Mouse (Mus musculus): ENCODE data around the gene Elavl4. TPM values are rescaled to one million over a fixed set of nuclear protein-coding genes. Genes with fewer than 3 reads are reported as not detected.
A peak's percentile ranks its signal among the peaks of the same experiment; 100 is the strongest.

The Elavl4 gene
- polyA plus RNA-seq, 1 experiment from 2014 or later = 378 TPM

DNA sequence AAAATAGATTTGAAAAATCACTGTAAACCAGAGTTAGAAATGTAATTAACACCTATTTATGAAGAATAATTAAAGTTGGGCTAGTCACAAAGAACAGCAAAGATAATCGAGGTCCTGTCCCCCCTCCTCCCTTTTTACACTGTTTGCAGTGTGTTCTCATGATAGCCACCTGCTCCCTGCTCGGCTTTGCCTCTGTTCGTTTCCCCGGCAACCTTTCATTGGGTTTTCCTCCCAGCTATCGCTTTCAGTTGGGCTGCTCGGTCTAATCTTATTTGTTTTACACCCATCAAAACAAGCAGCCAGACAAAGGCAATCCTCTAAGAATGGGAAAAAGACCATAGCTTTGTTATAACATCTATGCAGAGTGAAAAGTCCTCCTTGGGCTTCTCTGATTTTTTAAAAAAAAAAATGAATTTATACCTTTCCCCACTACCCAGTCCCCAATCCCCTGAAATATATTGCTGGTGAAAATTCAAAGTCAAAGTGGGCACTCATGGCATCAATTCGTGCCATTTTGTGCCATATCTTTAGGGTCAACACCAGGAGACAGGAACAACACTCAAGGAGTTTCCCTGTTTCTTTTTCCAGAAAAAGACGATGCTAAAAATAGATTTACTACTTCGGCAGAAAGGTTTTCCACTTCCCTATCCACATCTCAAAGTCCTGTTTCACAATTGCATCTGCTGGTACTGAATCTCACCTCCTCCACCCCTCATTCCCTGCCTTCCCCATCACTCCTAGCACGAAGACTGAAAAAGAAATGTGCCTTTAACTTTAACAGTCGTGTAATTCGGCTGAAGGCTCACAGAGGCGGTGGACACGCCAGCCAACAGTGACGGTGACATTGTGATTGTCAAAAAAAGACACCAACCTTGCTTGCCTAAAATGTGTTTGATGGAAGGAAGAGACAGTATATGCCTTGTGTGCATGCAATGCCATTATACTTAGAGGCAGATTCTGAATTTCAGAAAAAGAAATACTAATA lies 66.1 kb downstream of the Elavl4 start:
- H3K9me3 ChIP-seq (ENCODE audit: control insufficient read depth, low read length) = no peaks in the 10 kb centered on the region
- 9% methylated on average over 15 of the region's 15 CpGs for WGBS
- H3K27me3 ChIP-seq (ENCODE audit: control insufficient read depth, insufficient read depth, low read length) = no peaks in the 10 kb centered on the region
- no peaks in the 10 kb centered on the region; the same call in 1 of the 2 replicates for H3K4me1 ChIP-seq (ENCODE audit: control insufficient read depth, insufficient read depth, low read length)
- peak overlapping the region; percentile 91 for H3K27ac ChIP-seq (ENCODE audit: low read depth, low read length)
- H3K9ac ChIP-seq (ENCODE audit: low read length) = peak overlapping the region; percentile 62
- peak; percentile 67 for DNase-seq (ENCODE audit: low spot score)
- H3K36me3 ChIP-seq (ENCODE audit: control insufficient read depth, insufficient read depth, low read length) = no peaks in the 10 kb centered on the region
- peak overlapping the region; percentile 36 for H3K4me3 ChIP-seq (ENCODE audit: low read depth, low read length)
- peak overlapping the region; percentile 42 for H3K4me2 ChIP-seq (ENCODE audit: low read depth)
- ATAC-seq (ENCODE audit: insufficient read depth, low FRiP score, low TSS enrichment) = peak; percentile 38; the same call in 1 of the 2 replicates

DNA sequence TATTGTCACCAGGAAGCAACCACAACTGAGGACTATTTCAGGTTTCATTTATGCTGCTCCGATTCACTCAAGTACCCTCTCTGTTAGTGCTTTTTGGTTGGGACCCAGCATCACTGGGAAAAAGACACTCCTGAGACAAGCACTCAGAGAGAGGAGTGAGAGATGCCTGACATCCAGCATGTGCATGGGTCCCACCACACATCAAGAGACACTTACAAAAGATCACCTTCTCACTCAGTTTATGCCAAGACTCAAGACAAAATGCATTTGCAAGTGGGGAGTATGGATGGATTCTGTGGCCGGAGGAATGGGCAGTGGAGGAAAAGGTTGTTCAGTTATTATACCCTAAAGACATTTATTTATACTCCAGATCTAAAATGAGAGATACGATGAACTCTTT lies 67.3 kb downstream of the Elavl4 start:
- no peaks in the 10 kb centered on the region for H3K36me3 ChIP-seq (ENCODE audit: control insufficient read depth, insufficient read depth, low read length)
- peak overlapping the region; percentile 72 for H3K27ac ChIP-seq (ENCODE audit: low read depth, low read length)
- H3K4me1 ChIP-seq (ENCODE audit: control insufficient read depth, insufficient read depth, low read length) = peaks cover 3% of the 10 kb centered on the region; the same call in 1 of the 2 replicates
- H3K9me3 ChIP-seq (ENCODE audit: control insufficient read depth, low read length) = no peaks in the 10 kb centered on the region
- ATAC-seq (ENCODE audit: insufficient read depth, low FRiP score, low TSS enrichment) (no peak), DNase-seq (ENCODE audit: low spot score) (peak; percentile 16)
- WGBS = 58% methylated on average over 3 of the region's 3 CpGs
- H3K9ac ChIP-seq (ENCODE audit: low read length) = peak overlapping the region; percentile 57
- peak overlapping the region; percentile 36 for H3K4me3 ChIP-seq (ENCODE audit: low read depth, low read length)
- no peaks in the 10 kb centered on the region for H3K27me3 ChIP-seq (ENCODE audit: control insufficient read depth, insufficient read depth, low read length)
- peak overlapping the region; percentile 42 for H3K4me2 ChIP-seq (ENCODE audit: low read depth)

DNA sequence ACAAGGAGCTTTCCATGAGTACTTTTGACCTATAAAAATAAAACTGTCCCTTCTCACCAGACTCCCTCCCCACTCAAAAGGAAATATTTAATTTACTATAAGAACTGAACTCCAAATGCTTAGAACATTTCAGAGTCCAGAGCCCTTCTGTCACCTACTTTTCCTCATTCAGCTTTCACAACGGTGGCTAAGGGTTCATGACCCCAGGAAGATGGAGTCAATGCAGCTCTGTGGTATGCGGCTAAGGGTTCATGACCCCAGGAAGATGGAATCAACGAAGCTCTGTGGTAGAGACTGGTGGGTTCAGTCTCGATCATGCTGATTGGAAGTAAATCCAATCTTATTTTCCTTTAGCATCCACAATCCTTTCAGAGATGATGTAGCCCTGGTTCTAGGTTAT lies 81.7 kb downstream of the Elavl4 start:
- Histone ChIP-seq H3K36me3 (ENCODE audit: control insufficient read depth, insufficient read depth, low read length) (no peaks in the 10 kb centered on the region), H3K9ac (ENCODE audit: low read length) (no peak overlapping the region), H3K27ac (ENCODE audit: low read depth, low read length) (no peak overlapping the region), H3K4me2 (ENCODE audit: low read depth) (no peak overlapping the region), H3K27me3 (ENCODE audit: control insufficient read depth, insufficient read depth, low read length) (no peaks in the 10 kb centered on the region), H3K4me1 (ENCODE audit: control insufficient read depth, insufficient read depth, low read length) (no peaks in the 10 kb centered on the region), H3K4me3 (ENCODE audit: low read depth, low read length) (no peak overlapping the region), H3K9me3 (ENCODE audit: control insufficient read depth, low read length) (no peaks in the 10 kb centered on the region)
- no peak for DNase-seq (ENCODE audit: low spot score)
- no peak for ATAC-seq (ENCODE audit: insufficient read depth, low FRiP score, low TSS enrichment)
- WGBS = 30% methylated on average over 4 of the region's 4 CpGs

DNA sequence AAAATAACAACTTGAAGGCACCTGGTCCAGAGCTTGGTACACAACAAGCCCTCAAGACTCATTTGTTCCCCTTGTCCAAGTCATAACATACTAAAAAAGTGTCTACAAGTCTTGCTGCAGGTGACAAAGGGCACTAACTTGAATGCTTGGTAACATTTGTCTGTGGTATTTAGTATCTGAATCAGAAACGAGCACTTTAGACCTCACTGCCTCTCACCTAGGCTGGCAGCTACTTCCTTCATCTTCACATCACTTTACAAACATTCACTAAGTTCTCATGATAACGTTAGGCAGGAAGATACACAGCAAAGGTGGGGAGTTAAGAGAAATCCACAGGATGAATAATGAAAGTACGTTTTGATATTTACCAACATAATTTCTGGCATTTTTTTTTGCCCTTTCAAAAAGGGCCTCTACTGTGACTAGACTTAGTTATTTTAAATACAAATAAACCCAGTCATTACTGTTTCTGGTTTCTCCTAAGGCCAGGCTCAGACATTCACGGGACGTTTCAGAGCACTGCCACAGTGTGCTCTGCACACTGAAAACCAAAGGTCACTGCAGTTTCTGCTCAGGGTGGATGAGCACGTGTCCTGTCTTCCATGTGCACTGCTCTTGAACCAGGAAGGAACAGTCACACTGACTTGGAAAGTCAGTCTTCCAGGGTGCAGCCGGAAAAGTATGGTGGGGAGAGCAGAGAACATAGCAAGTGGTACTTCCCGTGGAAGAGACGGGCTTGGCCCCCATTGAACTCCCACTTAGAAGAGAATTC lies 84.7 kb downstream of the Elavl4 start:
- 87% methylated on average over 9 of the region's 9 CpGs for WGBS
- Histone ChIP-seq H3K9me3 (ENCODE audit: control insufficient read depth, low read length) (no peaks in the 10 kb centered on the region), H3K4me1 (ENCODE audit: control insufficient read depth, insufficient read depth, low read length) (no peaks in the 10 kb centered on the region), H3K27ac (ENCODE audit: low read depth, low read length) (no peak overlapping the region), H3K9ac (ENCODE audit: low read length) (no peak overlapping the region), H3K4me2 (ENCODE audit: low read depth) (no peak overlapping the region), H3K27me3 (ENCODE audit: control insufficient read depth, insufficient read depth, low read length) (no peaks in the 10 kb centered on the region), H3K4me3 (ENCODE audit: low read depth, low read length) (no peak overlapping the region), H3K36me3 (ENCODE audit: control insufficient read depth, insufficient read depth, low read length) (no peaks in the 10 kb centered on the region)
- ATAC-seq (ENCODE audit: insufficient read depth, low FRiP score, low TSS enrichment) = no peak
- no peak for DNase-seq (ENCODE audit: low spot score)

DNA sequence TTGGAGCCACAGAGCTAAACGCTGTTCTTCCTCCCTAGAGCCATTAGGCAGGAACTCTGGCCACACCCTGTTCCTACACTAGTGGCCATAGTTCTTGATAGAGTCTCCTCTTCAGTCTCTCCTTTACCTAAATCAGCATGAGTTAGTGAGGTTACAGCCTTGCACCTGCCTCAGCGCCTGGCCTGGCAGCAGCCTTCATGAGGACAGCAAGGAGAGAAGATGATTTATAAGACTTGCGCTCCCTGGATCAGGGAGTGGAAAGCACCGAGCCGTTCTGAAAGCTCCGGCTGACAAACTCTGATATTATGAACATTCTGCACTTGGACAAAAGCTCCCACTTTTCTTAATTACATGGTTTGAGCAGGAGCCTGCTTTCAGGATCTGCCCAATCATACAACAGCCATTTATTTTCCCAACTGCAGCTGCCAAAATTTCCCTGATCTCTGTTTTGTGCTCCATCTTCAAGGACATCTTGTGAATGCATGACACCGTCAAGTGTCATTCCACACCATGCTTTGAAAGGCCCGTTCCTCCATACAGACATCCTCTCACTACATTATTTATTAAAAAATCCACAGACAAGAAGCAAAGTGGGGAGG lies 87.3 kb downstream of the Elavl4 start:
- no peak overlapping the region for H3K9ac ChIP-seq (ENCODE audit: low read length)
- WGBS = 63% methylated on average over 8 of the region's 8 CpGs
- H3K9me3 ChIP-seq (ENCODE audit: control insufficient read depth, low read length) = no peaks in the 10 kb centered on the region
- no peak for ATAC-seq (ENCODE audit: insufficient read depth, low FRiP score, low TSS enrichment)
- no peak overlapping the region for H3K4me2 ChIP-seq (ENCODE audit: low read depth)
- no peak overlapping the region for H3K4me3 ChIP-seq (ENCODE audit: low read depth, low read length)
- no peaks in the 10 kb centered on the region for H3K36me3 ChIP-seq (ENCODE audit: control insufficient read depth, insufficient read depth, low read length)
- H3K27me3 ChIP-seq (ENCODE audit: control insufficient read depth, insufficient read depth, low read length) = no peaks in the 10 kb centered on the region
- DNase-seq (ENCODE audit: low spot score) = no peak
- no peak overlapping the region for H3K27ac ChIP-seq (ENCODE audit: low read depth, low read length)
- H3K4me1 ChIP-seq (ENCODE audit: control insufficient read depth, insufficient read depth, low read length) = no peaks in the 10 kb centered on the region

DNA sequence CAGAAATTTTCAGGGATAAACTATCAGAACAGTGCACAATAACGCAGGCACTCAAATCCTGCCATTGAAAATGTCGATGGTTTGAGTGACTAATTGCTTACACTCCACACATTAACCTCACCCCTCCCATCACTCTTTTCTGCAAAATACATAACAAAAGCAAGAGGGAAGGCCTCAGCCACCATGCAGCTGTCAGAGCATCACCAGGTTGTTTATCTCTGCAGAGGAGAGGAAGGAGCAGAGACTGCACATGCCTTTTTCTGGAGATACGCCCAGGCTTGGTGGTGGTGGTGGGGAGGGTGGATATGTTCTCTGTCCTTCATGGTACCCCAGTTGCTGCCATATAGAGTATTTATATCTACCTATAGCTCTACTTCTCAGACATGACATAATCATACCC lies 94.3 kb downstream of the Elavl4 start:
- Histone ChIP-seq H3K36me3 (ENCODE audit: control insufficient read depth, insufficient read depth, low read length) (no peaks in the 10 kb centered on the region), H3K4me3 (ENCODE audit: low read depth, low read length) (no peak overlapping the region), H3K27ac (ENCODE audit: low read depth, low read length) (no peak overlapping the region), H3K9me3 (ENCODE audit: control insufficient read depth, low read length) (no peaks in the 10 kb centered on the region), H3K27me3 (ENCODE audit: control insufficient read depth, insufficient read depth, low read length) (no peaks in the 10 kb centered on the region), H3K4me2 (ENCODE audit: low read depth) (no peak overlapping the region), H3K9ac (ENCODE audit: low read length) (no peak overlapping the region), H3K4me1 (ENCODE audit: control insufficient read depth, insufficient read depth, low read length) (no peaks in the 10 kb centered on the region)
- 56% methylated on average over 3 of the region's 3 CpGs for WGBS
- ATAC-seq (ENCODE audit: insufficient read depth, low FRiP score, low TSS enrichment) (no peak), DNase-seq (ENCODE audit: low spot score) (no peak)

DNA sequence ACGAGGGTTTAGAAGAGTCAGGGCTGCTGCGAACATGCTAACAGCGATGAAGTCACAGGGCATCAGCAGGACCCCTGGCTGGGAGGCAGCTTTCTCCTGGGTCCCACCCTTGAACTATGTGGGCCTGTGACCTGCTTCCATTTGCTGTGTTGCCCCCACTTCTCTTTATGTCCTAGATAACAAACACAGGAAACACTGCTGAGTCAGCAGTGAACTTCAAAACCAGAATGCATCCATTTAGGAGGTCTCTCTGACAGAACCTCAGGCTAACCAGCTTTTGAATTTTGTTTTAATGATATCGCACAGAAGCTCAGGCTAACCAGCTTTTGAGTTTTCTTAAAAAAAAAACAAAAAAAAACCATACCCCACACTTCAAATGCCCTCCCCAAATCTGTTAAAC lies 96.1 kb downstream of the Elavl4 start:
- ATAC-seq (ENCODE audit: insufficient read depth, low FRiP score, low TSS enrichment) = no peak

DNA sequence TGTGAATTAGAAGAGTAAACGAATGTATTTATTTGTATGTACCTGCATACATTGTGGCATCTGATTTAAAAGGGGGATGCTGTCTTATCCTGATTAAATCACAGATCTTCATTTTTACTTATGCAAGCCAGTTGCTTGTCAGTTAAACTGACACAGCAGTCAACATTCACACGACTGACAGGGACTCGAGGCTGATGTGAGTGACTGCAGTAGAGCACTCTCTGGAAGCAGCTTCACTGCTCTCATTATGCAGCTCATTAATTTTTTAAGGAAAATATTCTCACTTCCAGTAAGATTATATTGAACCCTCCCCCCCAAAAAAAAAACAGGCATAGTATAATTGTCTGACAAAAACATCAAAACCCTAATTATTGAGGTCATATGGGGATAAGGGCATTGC lies 101.7 kb downstream of the Elavl4 start:
- Histone ChIP-seq H3K4me3 (ENCODE audit: low read depth, low read length) (no peak overlapping the region), H3K4me2 (ENCODE audit: low read depth) (no peak overlapping the region), H3K9ac (ENCODE audit: low read length) (no peak overlapping the region), H3K4me1 (ENCODE audit: control insufficient read depth, insufficient read depth, low read length) (no peaks in the 10 kb centered on the region), H3K27ac (ENCODE audit: low read depth, low read length) (no peak overlapping the region), H3K9me3 (ENCODE audit: control insufficient read depth, low read length) (no peaks in the 10 kb centered on the region), H3K27me3 (ENCODE audit: control insufficient read depth, insufficient read depth, low read length) (no peaks in the 10 kb centered on the region), H3K36me3 (ENCODE audit: control insufficient read depth, insufficient read depth, low read length) (no peaks in the 10 kb centered on the region)
- ATAC-seq (ENCODE audit: insufficient read depth, low FRiP score, low TSS enrichment) (no peak), DNase-seq (ENCODE audit: low spot score) (no peak)
- WGBS = 79% methylated on average over 3 of the region's 3 CpGs

More for the DNA sequence above, 96.1 kb downstream of the Elavl4 start:
- no peak for DNase-seq (ENCODE audit: low spot score)
- no peaks in the 10 kb centered on the region for H3K4me1 ChIP-seq (ENCODE audit: control insufficient read depth, insufficient read depth, low read length)
- H3K4me2 ChIP-seq (ENCODE audit: low read depth) = no peak overlapping the region
- H3K27me3 ChIP-seq (ENCODE audit: control insufficient read depth, insufficient read depth, low read length) = no peaks in the 10 kb centered on the region
- H3K9me3 ChIP-seq (ENCODE audit: control insufficient read depth, low read length) = no peaks in the 10 kb centered on the region
- no peak overlapping the region for H3K27ac ChIP-seq (ENCODE audit: low read depth, low read length)
- no peak overlapping the region for H3K9ac ChIP-seq (ENCODE audit: low read length)
- no peaks in the 10 kb centered on the region for H3K36me3 ChIP-seq (ENCODE audit: control insufficient read depth, insufficient read depth, low read length)
- no peak overlapping the region for H3K4me3 ChIP-seq (ENCODE audit: low read depth, low read length)
- WGBS = 84% methylated on average over 4 of the region's 4 CpGs
